Mouse (Mus musculus) ovary, adult 2 months (tissue): ENCODE results near the gene Foxd1. TPM values are rescaled to one million over a fixed set of nuclear protein-coding genes. Genes with fewer than 3 reads are reported as not detected.

Experiments used
- polyA plus RNA-seq: library from polyadenylated mRNA; depleted of rRNA; stranded (reverse); fragments of >200 nt; gene quantifications from 2 replicates; pipeline ENCODE4 v1.2.3, GENCODE M21; 2012; rRNA removed

Gene Foxd1
- 0.05 TPM in 1 of 2 replicates, not detected in the other for polyA plus RNA-seq

GRCm38 (mm10) chr13:98354090-98354801, at the start of gene Foxd1:
Gene Foxd1 (plus strand): TSS chr13:98354242.

DNA sequence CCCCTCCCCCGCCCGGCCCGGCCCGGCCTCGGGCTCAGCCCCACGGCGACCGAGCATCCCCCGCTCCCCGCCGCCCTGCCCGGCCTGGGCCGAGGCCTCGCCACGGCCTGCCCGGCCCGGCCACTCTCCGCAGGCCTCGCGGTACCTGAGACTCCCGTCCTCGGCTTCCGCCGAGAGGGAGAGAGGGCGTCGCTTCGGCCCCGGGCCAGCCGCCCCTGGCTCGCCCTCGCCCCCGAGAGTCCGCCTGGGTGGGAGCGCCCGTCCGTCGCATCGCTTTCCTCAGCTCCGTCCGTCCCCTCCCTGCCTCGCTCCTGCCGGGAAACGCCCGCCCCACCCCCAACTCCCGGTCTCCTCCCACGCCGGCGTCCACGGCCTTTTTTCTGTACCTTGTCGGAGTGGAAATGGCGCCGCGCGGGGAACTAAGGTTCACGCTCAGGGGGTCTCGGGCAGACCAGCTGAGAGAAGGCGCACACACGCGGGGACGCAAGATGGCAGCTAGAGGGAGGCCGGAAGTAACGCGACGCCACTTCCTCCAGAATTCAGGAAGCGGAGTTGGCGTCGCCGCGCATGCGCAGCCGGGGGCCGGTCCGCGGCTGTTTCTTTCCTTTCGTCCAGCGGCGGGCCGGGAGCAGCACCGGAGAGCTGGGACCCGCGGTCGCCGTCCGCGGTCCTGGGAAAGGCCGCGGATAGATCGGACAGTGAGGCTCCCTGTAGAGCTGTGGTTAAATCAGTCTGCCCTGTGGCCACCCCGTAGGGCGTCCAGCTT, 37.4 kb upstream of the Foxd1 start, which contains the start of gene Btf3:
Btf3 (minus strand) TSS at position 527 of the 766 bp plus-strand sequence.

Other genes with a start within 250 kb of the Foxd1 start
- 22.5 and 26.6 TPM in 2 replicates for gene Arhgef28, start 147.8 kb upstream of the Foxd1 start, polyA plus RNA-seq
- 3.8 and 5.5 TPM in 2 replicates for gene Utp15, start 91.2 kb upstream of the Foxd1 start, polyA plus RNA-seq
- 11.7 and 15.7 TPM in 2 replicates for gene Ankra2, start 91.2 kb upstream of the Foxd1 start, polyA plus RNA-seq
- 0.95 TPM in 1 of 2 replicates, not detected in the other for gene Gm21976, start 74.4 kb upstream of the Foxd1 start, polyA plus RNA-seq
- 108 and 115 TPM in 2 replicates for gene Btf3, start 37.2 kb upstream of the Foxd1 start, polyA plus RNA-seq
- 0.86 and 1.2 TPM in 2 replicates for gene Gm10320, start 137.8 kb downstream of the Foxd1 start, polyA plus RNA-seq